Mouse (Mus musculus): ENCODE data around the gene Serpina11. TPM values are rescaled to one million over a fixed set of nuclear protein-coding genes. Genes with fewer than 3 reads are reported as not detected.

Gene Serpina11
- not detected in 2 replicates for polyA plus RNA-seq (2015; fragmentation: Nextera tagmentation; extraction: Ambion mirVana)

- ATAC-seq (replicated peaks), result no peak
- no peak within 1 kb of the TSS for H3K9ac ChIP-seq
- H3K4me3 ChIP-seq, result no peak within 1 kb of the TSS
- no peaks in the 10 kb centered on the region for H3K27me3 ChIP-seq (replicated peaks)
- H3K9me3 ChIP-seq, result no peaks in the 10 kb centered on the region
- no peak within 1 kb of the TSS for H3K4me2 ChIP-seq
- no peak within 1 kb of the TSS for H3K27ac ChIP-seq
- 92% methylated on average over 6 of the region's 6 CpGs for WGBS
- no peaks in the 10 kb centered on the region for H3K36me3 ChIP-seq (replicated peaks)
- no peaks in the 10 kb centered on the region for H3K4me1 ChIP-seq
Measured at GRCm38 (mm10) chr12:103989857-103990256, at the start of gene Serpina11. TSS of gene Serpina11 (minus strand) at chr12:103989957.

- Histone ChIP-seq H3K4me3 (no peak overlapping the region), H3K27ac (no peak overlapping the region), H3K4me2 (no peak overlapping the region), H3K4me1 (no peaks in the 10 kb centered on the region), H3K27me3 (replicated peaks) (no peaks in the 10 kb centered on the region), H3K36me3 (replicated peaks) (no peaks in the 10 kb centered on the region), H3K9ac (no peak overlapping the region), H3K9me3 (no peaks in the 10 kb centered on the region)
- no peak for ATAC-seq (replicated peaks)
- WGBS, result 88% methylated on average over 7 of the region's 7 CpGs
Measured at GRCm38 (mm10) chr12:104038181-104038580, 48.4 kb upstream of the Serpina11 start.

GRCm38 (mm10) chr12:104033752-104034151 is 44.0 kb upstream of the Serpina11 start:
- Histone ChIP-seq H3K4me1 (no peaks in the 10 kb centered on the region), H3K27me3 (replicated peaks) (no peaks in the 10 kb centered on the region), H3K9ac (no peak overlapping the region), H3K27ac (no peak overlapping the region), H3K36me3 (replicated peaks) (no peaks in the 10 kb centered on the region), H3K4me3 (no peak overlapping the region), H3K4me2 (no peak overlapping the region), H3K9me3 (no peaks in the 10 kb centered on the region)
- WGBS, result 90% methylated on average over 1 of the region's 1 CpGs
- no peak for ATAC-seq (replicated peaks)

GRCm38 (mm10) chr12:104029986-104030385 is 40.2 kb upstream of the Serpina11 start:
- Histone ChIP-seq H3K27ac (no peak overlapping the region), H3K27me3 (replicated peaks) (no peaks in the 10 kb centered on the region), H3K9me3 (no peaks in the 10 kb centered on the region), H3K4me2 (no peak overlapping the region), H3K9ac (no peak overlapping the region), H3K36me3 (replicated peaks) (no peaks in the 10 kb centered on the region), H3K4me1 (no peaks in the 10 kb centered on the region), H3K4me3 (no peak overlapping the region)
- no peak for ATAC-seq (replicated peaks)
- 45% methylated on average over 8 of the region's 8 CpGs for WGBS

GRCm38 (mm10) chr12:104015280-104015679 is 25.5 kb upstream of the Serpina11 start:
- no peak for ATAC-seq (replicated peaks)
- Histone ChIP-seq H3K9ac (no peak overlapping the region), H3K4me2 (no peak overlapping the region), H3K36me3 (replicated peaks) (no peaks in the 10 kb centered on the region), H3K9me3 (no peaks in the 10 kb centered on the region), H3K27ac (no peak overlapping the region), H3K4me3 (no peak overlapping the region), H3K4me1 (no peaks in the 10 kb centered on the region), H3K27me3 (replicated peaks) (no peaks in the 10 kb centered on the region)
- WGBS, result 88% methylated on average over 3 of the region's 3 CpGs

- H3K36me3 ChIP-seq (replicated peaks), result no peaks in the 10 kb centered on the region
- H3K9ac ChIP-seq, result no peak within 1 kb of the TSS
- WGBS, result 90% methylated on average over 6 of the region's 6 CpGs
- no peak within 1 kb of the TSS for H3K4me2 ChIP-seq
- no peak for ATAC-seq (replicated peaks)
- no peaks in the 10 kb centered on the region for H3K9me3 ChIP-seq
- H3K27me3 ChIP-seq (replicated peaks), result no peaks in the 10 kb centered on the region
- no peaks in the 10 kb centered on the region for H3K4me1 ChIP-seq
- H3K27ac ChIP-seq, result no peak within 1 kb of the TSS
- H3K4me3 ChIP-seq, result no peak within 1 kb of the TSS
Measured at GRCm38 (mm10) chr12:104013620-104014019, 23.9 kb upstream of the Serpina11 start, which contains the start of gene Serpina9. TSS of gene Serpina9 (minus strand) at chr12:104013755.

GRCm38 (mm10) chr12:104004689-104005088 is 14.9 kb upstream of the Serpina11 start:
- H3K4me1 ChIP-seq, result no peaks in the 10 kb centered on the region
- no peak for ATAC-seq (replicated peaks)
- no peak overlapping the region for H3K4me2 ChIP-seq
- no peaks in the 10 kb centered on the region for H3K9me3 ChIP-seq
- H3K9ac ChIP-seq, result no peak overlapping the region
- no peaks in the 10 kb centered on the region for H3K27me3 ChIP-seq (replicated peaks)
- 82% methylated on average over 5 of the region's 5 CpGs for WGBS
- H3K27ac ChIP-seq, result no peak overlapping the region
- no peaks in the 10 kb centered on the region for H3K36me3 ChIP-seq (replicated peaks)
- no peak overlapping the region for H3K4me3 ChIP-seq

- ATAC-seq (replicated peaks), result no peak
- WGBS, result 59% methylated on average over 4 of the region's 4 CpGs
- Histone ChIP-seq H3K36me3 (replicated peaks) (no peaks in the 10 kb centered on the region), H3K4me2 (no peak overlapping the region), H3K9ac (no peak overlapping the region), H3K27me3 (replicated peaks) (no peaks in the 10 kb centered on the region), H3K27ac (no peak overlapping the region), H3K4me3 (no peak overlapping the region), H3K4me1 (no peaks in the 10 kb centered on the region), H3K9me3 (no peaks in the 10 kb centered on the region)
Measured at GRCm38 (mm10) chr12:104003238-104003612, 13.5 kb upstream of the Serpina11 start.

- no peaks in the 10 kb centered on the region for H3K27me3 ChIP-seq (replicated peaks)
- no peaks in the 10 kb centered on the region for H3K9me3 ChIP-seq
- WGBS, result 80% methylated on average over 10 of the region's 10 CpGs
- no peak overlapping the region for H3K4me2 ChIP-seq
- no peak for ATAC-seq (replicated peaks)
- no peaks in the 10 kb centered on the region for H3K36me3 ChIP-seq (replicated peaks)
- H3K4me3 ChIP-seq, result no peak overlapping the region
- H3K27ac ChIP-seq, result no peak overlapping the region
- no peak overlapping the region for H3K9ac ChIP-seq
- no peaks in the 10 kb centered on the region for H3K4me1 ChIP-seq
Measured at GRCm38 (mm10) chr12:104002569-104003237, 12.9 kb upstream of the Serpina11 start.

- 91% methylated on average over 3 of the region's 3 CpGs for WGBS
- no peak for ATAC-seq (replicated peaks)
Measured at GRCm38 (mm10) chr12:104000594-104000993, 10.8 kb upstream of the Serpina11 start.

GRCm38 (mm10) chr12:103999611-104000010 is 9.9 kb upstream of the Serpina11 start:
- no peak for ATAC-seq (replicated peaks)
- Histone ChIP-seq H3K9me3 (no peaks in the 10 kb centered on the region), H3K4me3 (no peak overlapping the region), H3K4me1 (no peaks in the 10 kb centered on the region), H3K27ac (no peak overlapping the region), H3K9ac (no peak overlapping the region), H3K27me3 (replicated peaks) (no peaks in the 10 kb centered on the region), H3K36me3 (replicated peaks) (no peaks in the 10 kb centered on the region), H3K4me2 (no peak overlapping the region)
- 80% methylated on average over 8 of the region's 8 CpGs for WGBS

More at GRCm38 (mm10) chr12:104000594-104000993, 10.8 kb upstream of the Serpina11 start:
- H3K4me1 ChIP-seq, result no peaks in the 10 kb centered on the region
- H3K9me3 ChIP-seq, result no peaks in the 10 kb centered on the region
- H3K9ac ChIP-seq, result no peak overlapping the region
- H3K4me3 ChIP-seq, result no peak overlapping the region
- no peaks in the 10 kb centered on the region for H3K27me3 ChIP-seq (replicated peaks)
- H3K4me2 ChIP-seq, result no peak overlapping the region
- no peak overlapping the region for H3K27ac ChIP-seq
- no peaks in the 10 kb centered on the region for H3K36me3 ChIP-seq (replicated peaks)

- Histone ChIP-seq H3K27me3 (replicated peaks) (no peaks in the 10 kb centered on the region), H3K9ac (no peak overlapping the region), H3K4me3 (no peak overlapping the region), H3K27ac (no peak overlapping the region), H3K4me2 (no peak overlapping the region), H3K36me3 (replicated peaks) (no peaks in the 10 kb centered on the region), H3K4me1 (no peaks in the 10 kb centered on the region), H3K9me3 (no peaks in the 10 kb centered on the region)
- 0 out of 2 replicates have a peak, but pooled peaks have one; percentile 15 for ATAC-seq (replicated peaks)
- whole genome bisulfite sequencing, result 62% methylated on average over 2 of the region's 2 CpGs
Measured at GRCm38 (mm10) chr12:103996513-103996912, 6.8 kb upstream of the Serpina11 start.

All from midbrain, embryonic 15.5 days (tissue).